Comparison of ENCODE assay signal across 14 mouse cellular contexts in genomic region chr2:31202956-31203355, GRCm38 (mm10). TPM values are rescaled to one million over a fixed set of nuclear protein-coding genes. Genes with fewer than 3 reads are reported as not detected.
A peak's percentile ranks its signal among the peaks of the same experiment; 100 is the strongest.
DNase-seq lines count a peak whose midpoint lies in the region; ATAC-seq and TF ChIP-seq lines count a peak whose summit lies in the region.
"Had no signal": no experiment of that assay in that cellular context is flagged by ENCODE, and none has a peak within 500 bp of the region (broad histone marks: within the 10 kb centered on the region; RNA-seq: fewer than 3 reads in every experiment).

No protein-coding gene starts in this region.

- WGBS in hindbrain, embryonic 10.5 days, result 80% methylated on average over 4 of the region's 4 CpGs
- WGBS in hindbrain, embryonic 11.5 days, result 76% methylated on average over 4 of the region's 4 CpGs
- 77% methylated on average over 4 of the region's 4 CpGs for WGBS in liver, embryonic 11.5 days
- WGBS in liver, postnatal 0 days (ENCODE audit: insufficient replicate concordance), result 65% methylated on average over 4 of the region's 4 CpGs
- WGBS in embryonic facial prominence, embryonic 13.5 days, result 72% methylated on average over 4 of the region's 4 CpGs
- 86% methylated on average over 4 of the region's 4 CpGs for WGBS in cerebellum, adult 2 months

- no peak for ATAC-seq in hindbrain, embryonic 11.5 days (ENCODE audit: low FRiP score)
- ATAC-seq in liver, embryonic 11.5 days (replicated peaks; ENCODE audit: low FRiP score), result no peak
- ATAC-seq in liver, postnatal 0 days, result no peak
- no peak for ATAC-seq in embryonic facial prominence, embryonic 13.5 days (ENCODE audit: insufficient number of reproducible peaks, insufficient read depth, low FRiP score, low TSS enrichment, low read depth)

- no peak overlapping the region for H3K9ac ChIP-seq in hindbrain, embryonic 11.5 days (ENCODE audit: low read depth, low read length)
- no peak overlapping the region for H3K9ac ChIP-seq in liver, embryonic 11.5 days (ENCODE audit: low read depth, low read length)
- no peak overlapping the region for H3K9ac ChIP-seq in liver, postnatal 0 days (replicated peaks)
- peak overlapping the region; percentile 40; the same call in 1 of the 2 replicates for H3K9ac ChIP-seq in embryonic facial prominence, embryonic 13.5 days
- H3K9ac ChIP-seq: embryonic facial prominence, embryonic 12.5 days; midbrain, embryonic 12.5 days had no signal

- H3K4me2 ChIP-seq in hindbrain, embryonic 11.5 days (replicated peaks; ENCODE audit: low read depth, low read length), result no peak overlapping the region
- H3K4me2 ChIP-seq in liver, embryonic 11.5 days, result no peak overlapping the region
- no peak overlapping the region for H3K4me2 ChIP-seq in liver, postnatal 0 days (ENCODE audit: low read depth, low read length)
- no peak overlapping the region for H3K4me2 ChIP-seq in embryonic facial prominence, embryonic 13.5 days
- H3K4me2 ChIP-seq: embryonic facial prominence, embryonic 12.5 days; midbrain, embryonic 12.5 days had no signal

- no peak for TF ChIP-seq POLR2A in cerebellum, adult 2 months (IDR thresholded peaks at IDR 0.05; ENCODE audit: borderline replicate concordance, insufficient read depth, low read length)

- no peak for TF ChIP-seq CTCF in liver, postnatal 0 days (IDR thresholded peaks at IDR 0.05; ENCODE audit: low read depth)
- TF ChIP-seq CTCF in cerebellum, adult 2 months (IDR thresholded peaks at IDR 0.05; ENCODE audit: borderline replicate concordance, insufficient read depth, low read depth, low read length), result no peak

- H3K9me3 ChIP-seq in hindbrain, embryonic 10.5 days, result no peaks in the 10 kb centered on the region
- H3K9me3 ChIP-seq in hindbrain, embryonic 11.5 days (ENCODE audit: control insufficient read depth, low read length), result no peaks in the 10 kb centered on the region
- H3K9me3 ChIP-seq in liver, embryonic 11.5 days (ENCODE audit: control insufficient read depth, low read length), result no peaks in the 10 kb centered on the region
- no peaks in the 10 kb centered on the region for H3K9me3 ChIP-seq in liver, postnatal 0 days (ENCODE audit: low read length)
- H3K9me3 ChIP-seq in embryonic facial prominence, embryonic 13.5 days, result no peaks in the 10 kb centered on the region
- H3K9me3 ChIP-seq: embryonic facial prominence, embryonic 12.5 days; midbrain, embryonic 12.5 days had no signal

- peak overlapping the region; percentile 13; the same call in 1 of the 2 replicates for H3K27ac ChIP-seq in hindbrain, embryonic 10.5 days
- no peak overlapping the region for H3K27ac ChIP-seq in hindbrain, embryonic 11.5 days (ENCODE audit: low read depth, low read length)
- peak overlapping the region; percentile 1; the same call in 1 of the 2 replicates for H3K27ac ChIP-seq in liver, embryonic 11.5 days (ENCODE audit: low read depth, low read length)
- no peak overlapping the region for H3K27ac ChIP-seq in liver, postnatal 0 days (ENCODE audit: low read depth)
- H3K27ac ChIP-seq in embryonic facial prominence, embryonic 13.5 days, result peak overlapping the region; percentile 16; the same call in 1 of the 2 replicates
- H3K27ac ChIP-seq in cerebellum, adult 2 months (ENCODE audit: insufficient read depth, low read length), result no peak overlapping the region
- H3K27ac ChIP-seq: embryonic facial prominence, embryonic 12.5 days; midbrain, embryonic 12.5 days had no signal

- H3K27me3 ChIP-seq in hindbrain, embryonic 10.5 days (ENCODE audit: insufficient read depth, poor library complexity, severe bottlenecking), result no peaks in the 10 kb centered on the region
- H3K27me3 ChIP-seq in hindbrain, embryonic 11.5 days (ENCODE audit: control insufficient read depth, insufficient read depth, low read length), result no peaks in the 10 kb centered on the region
- no peaks in the 10 kb centered on the region for H3K27me3 ChIP-seq in liver, embryonic 11.5 days (replicated peaks; ENCODE audit: control insufficient read depth, insufficient read depth, low read length)
- H3K27me3 ChIP-seq in liver, postnatal 0 days (ENCODE audit: insufficient read depth, low read length), result no peaks in the 10 kb centered on the region
- H3K27me3 ChIP-seq in embryonic facial prominence, embryonic 13.5 days, result no peaks in the 10 kb centered on the region
- no peaks in the 10 kb centered on the region for H3K27me3 ChIP-seq in cerebellum, adult 2 months (ENCODE audit: control insufficient read depth, insufficient read depth, low read length)
- H3K27me3 ChIP-seq: CH12.LX; embryonic facial prominence, embryonic 12.5 days; midbrain, embryonic 12.5 days had no signal

- H3K36me3 ChIP-seq in hindbrain, embryonic 10.5 days, result peaks cover 52% of the 10 kb centered on the region
- H3K36me3 ChIP-seq in hindbrain, embryonic 11.5 days (ENCODE audit: control insufficient read depth, insufficient read depth, low read length), result no peaks in the 10 kb centered on the region
- peaks cover under 1% of the 10 kb centered on the region; the same call in 1 of the 2 replicates for H3K36me3 ChIP-seq in liver, embryonic 11.5 days (ENCODE audit: control insufficient read depth, insufficient read depth, low read length)
- H3K36me3 ChIP-seq in liver, postnatal 0 days (replicated peaks; ENCODE audit: insufficient read depth, low read length), result peaks cover 12% of the 10 kb centered on the region
- H3K36me3 ChIP-seq in embryonic facial prominence, embryonic 13.5 days, result peaks cover 71% of the 10 kb centered on the region

- DNase-seq in hindbrain, embryonic 10.5 days (ENCODE audit: low spot score), result no peak
- DNase-seq in hindbrain, embryonic 11.5 days (ENCODE audit: low spot score), result no peak
- DNase-seq in liver, embryonic 11.5 days (ENCODE audit: low spot score), result no peak
- no peak for DNase-seq in liver, postnatal 0 days
- DNase-seq in cerebellum, adult 2 months, result no peak
- DNase-seq in urinary bladder, postnatal 14 days (ENCODE audit: low spot score), result no peak
- DNase-seq: cerebellum, postnatal 14 days; lung, postnatal 36 days; right cerebral cortex, postnatal 4 days; thymus, adult 2 months had no signal

- no peak overlapping the region for H3K4me3 ChIP-seq in hindbrain, embryonic 10.5 days
- H3K4me3 ChIP-seq in hindbrain, embryonic 11.5 days (ENCODE audit: low read depth, low read length), result no peak overlapping the region
- no peak overlapping the region for H3K4me3 ChIP-seq in liver, embryonic 11.5 days (ENCODE audit: low read depth, low read length)
- H3K4me3 ChIP-seq in liver, postnatal 0 days (ENCODE audit: low read depth, low read length), result no peak overlapping the region
- H3K4me3 ChIP-seq in embryonic facial prominence, embryonic 13.5 days, result no peak overlapping the region
- H3K4me3 ChIP-seq in cerebellum, adult 2 months (replicated peaks; ENCODE audit: insufficient read depth, low read depth, low read length), result no peak overlapping the region
- H3K4me3 ChIP-seq: embryonic facial prominence, embryonic 12.5 days; midbrain, embryonic 12.5 days had no signal

- peaks cover 39% of the 10 kb centered on the region for H3K4me1 ChIP-seq in hindbrain, embryonic 10.5 days (replicated peaks)
- H3K4me1 ChIP-seq in hindbrain, embryonic 11.5 days (replicated peaks; ENCODE audit: control insufficient read depth, insufficient read depth, low read length), result no peaks in the 10 kb centered on the region; the same call in 1 of the 2 replicates
- peaks cover 5% of the 10 kb centered on the region for H3K4me1 ChIP-seq in liver, embryonic 11.5 days (replicated peaks; ENCODE audit: control insufficient read depth, insufficient read depth, low read length)
- H3K4me1 ChIP-seq in liver, postnatal 0 days (ENCODE audit: insufficient read depth), result peaks cover 14% of the 10 kb centered on the region
- peaks cover 23% of the 10 kb centered on the region for H3K4me1 ChIP-seq in embryonic facial prominence, embryonic 13.5 days
- peaks cover 12% of the 10 kb centered on the region for H3K4me1 ChIP-seq in cerebellum, adult 2 months (ENCODE audit: control insufficient read depth, insufficient read depth, low read length)

- TF ChIP-seq EP300 in liver, postnatal 0 days (IDR thresholded peaks at IDR 0.05; ENCODE audit: low read depth), result no peak

RNA-seq across cellular contexts. Expression of gene Ncs1, which starts 42.7 kb away (rescaled TPM):
- polyA plus RNA-seq in hindbrain, embryonic 10.5 days (2016; fragmentation: Nextera tagmentation; extraction: Ambion mirVana), result 49.7 and 65.9 TPM in 2 replicates
- 70.5 and 76.5 TPM in 2 replicates for polyA plus RNA-seq in hindbrain, embryonic 11.5 days (2014; fragmentation: Nextera tagmentation; extraction: Ambion mirVana)
- 8.5 and 11.3 TPM in 2 replicates for polyA plus RNA-seq in liver, embryonic 11.5 days (2014; fragmentation: Nextera tagmentation; extraction: Ambion mirVana)
- 0.46 and 0.62 TPM in 2 replicates for polyA plus RNA-seq in liver, postnatal 0 days (2015; fragmentation: Nextera tagmentation; extraction: Ambion mirVana)
- 45.7 and 47.9 TPM in 2 replicates for polyA plus RNA-seq in embryonic facial prominence, embryonic 13.5 days (2015; fragmentation: Nextera tagmentation; extraction: Ambion mirVana)
- 118 and 126 TPM in 2 replicates for polyA plus RNA-seq in cerebellum, adult 2 months (2012; rRNA removed)

RNA-seq across cellular contexts. Expression of gene Gpr107, which starts 50.8 kb away (rescaled TPM):
- 35.1 and 35.5 TPM in 2 replicates for polyA plus RNA-seq in hindbrain, embryonic 10.5 days (2016; fragmentation: Nextera tagmentation; extraction: Ambion mirVana)
- polyA plus RNA-seq in hindbrain, embryonic 11.5 days (2014; fragmentation: Nextera tagmentation; extraction: Ambion mirVana), result 25.9 and 35.8 TPM in 2 replicates
- 17.3 and 21.5 TPM in 2 replicates for polyA plus RNA-seq in liver, embryonic 11.5 days (2014; fragmentation: Nextera tagmentation; extraction: Ambion mirVana)
- polyA plus RNA-seq in liver, postnatal 0 days (2015; fragmentation: Nextera tagmentation; extraction: Ambion mirVana), result 9.2 and 9.8 TPM in 2 replicates
- 39.8 and 42.8 TPM in 2 replicates for polyA plus RNA-seq in embryonic facial prominence, embryonic 13.5 days (2015; fragmentation: Nextera tagmentation; extraction: Ambion mirVana)
- polyA plus RNA-seq in cerebellum, adult 2 months (2012; rRNA removed), result 30.0 and 33.9 TPM in 2 replicates

Comparison
In these comparisons a context has a peak if more than half of its experiments do, and no peak if none do; other contexts are left out.
1. H3K27ac ChIP-seq: peak in hindbrain, embryonic 10.5 days (single experiment), liver, embryonic 11.5 days (single experiment) and embryonic facial prominence, embryonic 13.5 days (single experiment); none in hindbrain, embryonic 11.5 days (single experiment), liver, postnatal 0 days (single experiment) and cerebellum, adult 2 months (single experiment).